Mouse (Mus musculus) left cerebral cortex, postnatal 25 days (tissue): ENCODE results near the gene Ralgps2. TPM values are rescaled to one million over a fixed set of nuclear protein-coding genes. Genes with fewer than 3 reads are reported as not detected.

Source experiments
- DNase-seq, 2 experiments: peaks; one replicate each; pipeline ENCODE4 v3.0.0; 2022; ENCODE audit warnings: low spot score in 2 of 2, mixed read lengths in 1 of 2
- intact Hi-C: fragments of 180-260 bp; cut with DNase I; formaldehyde crosslinking; loops from one replicate; pipeline ENCODE4 v1.15.1; 2025
- total RNA-seq, 2 experiments: library from RNA; stranded (reverse); gene quantifications; 2 replicates each; pipeline ENCODE4 v1.2.3; 2021

The Ralgps2 gene
- 10 to 100 TPM; 38.4 to 46.2 TPM for total RNA-seq

DNA sequence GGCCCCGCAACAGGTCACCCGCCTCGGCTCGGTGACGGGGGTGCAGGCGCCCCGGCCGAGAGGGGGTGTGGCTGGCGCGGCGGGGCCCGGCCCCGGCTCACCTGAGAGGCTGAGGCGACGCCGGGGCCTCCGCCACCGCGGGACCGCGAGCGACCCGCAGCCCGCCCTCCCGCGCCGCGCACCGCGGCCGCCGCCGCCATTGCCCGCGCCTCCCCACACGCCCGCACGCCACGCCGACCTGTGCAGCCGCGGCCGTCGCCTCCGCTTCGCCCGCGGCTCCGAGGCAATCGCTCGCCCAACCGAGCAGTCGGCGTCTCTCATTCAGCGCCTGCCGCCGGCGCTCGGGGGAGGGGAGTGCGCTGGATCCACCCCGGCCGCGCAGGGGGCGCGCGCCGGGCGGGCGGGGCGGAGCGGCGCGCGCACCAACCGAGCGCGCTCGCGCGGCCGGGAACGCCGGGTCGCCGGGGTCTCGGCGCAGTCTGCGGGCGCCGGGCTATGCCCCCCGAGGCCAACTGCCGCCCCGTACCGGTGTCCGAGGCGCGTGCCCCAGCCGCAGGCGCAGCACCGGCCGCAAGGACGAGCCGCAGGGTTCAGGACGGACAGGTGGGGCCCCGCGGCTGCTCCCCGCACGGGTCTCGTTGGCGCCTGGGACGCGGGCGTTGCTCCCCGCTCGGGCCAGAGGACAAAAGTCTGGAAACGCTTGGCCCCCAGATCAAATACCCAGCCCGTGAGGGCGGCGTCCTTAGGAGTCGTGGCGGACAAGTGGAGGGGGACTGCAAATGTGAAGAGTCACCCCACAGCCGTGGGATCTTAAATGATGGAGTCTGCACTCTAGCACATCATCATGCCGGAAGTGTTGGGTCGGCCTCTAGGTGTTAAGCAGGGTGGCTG lies at the start of gene Ralgps2:
Gene Ralgps2 (minus strand): TSS at position 376 of the 891 bp plus-strand sequence.
- intact Hi-C loops = loop anchor here (5.0 kb wide), 2 partner anchors 58 to 138 kb away; no protein-coding TSS in a partner anchor
- peak; percentile 64 to 66 for DNase-seq

GRCm38 (mm10) chr1:156987576-156987975 lies 48.1 kb upstream of the Ralgps2 start:
- intact Hi-C loops = no loop called here

GRCm38 (mm10) chr1:156986641-156987345 lies 47.4 kb upstream of the Ralgps2 start:
- intact Hi-C loops = no loop called here
- no peak for DNase-seq

More at GRCm38 (mm10) chr1:156987576-156987975, 48.1 kb upstream of the Ralgps2 start:
- no peak for DNase-seq

DNA sequence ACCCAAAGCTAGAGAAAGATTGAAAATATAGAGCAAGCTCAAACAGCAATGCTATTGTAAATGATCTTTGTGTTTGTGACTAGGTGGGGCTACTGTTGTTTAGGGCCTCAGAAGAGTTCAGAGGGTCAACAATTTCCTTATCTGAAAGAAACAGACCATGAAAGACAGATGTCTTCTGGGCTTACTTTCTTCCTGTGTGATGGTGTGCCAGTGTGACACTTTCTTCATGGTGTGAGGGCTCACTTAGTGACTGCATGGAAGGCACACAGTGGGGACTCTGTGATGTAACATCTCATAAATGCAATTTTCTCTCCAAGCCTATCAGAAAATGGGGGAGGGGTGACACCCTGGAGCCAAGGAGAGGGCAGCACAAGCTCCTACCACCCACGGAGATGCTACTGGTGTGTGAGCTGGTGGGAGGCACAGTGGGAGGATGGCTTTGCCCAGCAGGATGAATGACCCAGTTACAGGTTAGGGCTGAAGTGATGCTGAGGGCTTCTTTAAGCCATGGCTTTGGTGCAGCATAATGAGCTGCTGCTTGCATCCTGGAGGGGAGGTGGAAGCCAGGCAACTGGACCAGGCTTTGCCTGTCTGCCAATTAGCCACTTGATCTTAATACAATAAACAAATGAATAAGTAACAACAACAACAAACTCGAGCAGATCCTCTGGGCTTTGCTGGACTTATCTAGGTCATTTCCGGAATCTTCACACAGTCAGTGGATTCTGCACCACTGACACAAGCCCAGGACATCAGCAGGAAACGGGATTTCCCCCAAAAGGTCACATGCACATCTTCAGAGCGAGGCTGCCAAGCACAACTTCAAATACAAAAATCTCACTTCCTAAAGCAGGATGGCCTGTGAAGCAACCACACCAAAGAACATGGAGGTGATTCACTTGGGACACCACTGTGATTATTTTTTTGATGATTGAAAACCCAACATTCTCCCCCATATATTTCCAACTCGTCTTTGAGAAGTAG lies 46.5 kb upstream of the Ralgps2 start:
- intact Hi-C loops = no loop called here

GRCm38 (mm10) chr1:156983009-156983870 lies 43.8 kb upstream of the Ralgps2 start:
- intact Hi-C loops = no loop called here
- no peak for DNase-seq

More for the DNA sequence above, 46.5 kb upstream of the Ralgps2 start:
- no peak for DNase-seq

- DNase-seq = no peak
- intact Hi-C loops = no loop called here
These were observed 42.5 kb upstream of the Ralgps2 start for GRCm38 (mm10) chr1:156981975-156982374.

DNA sequence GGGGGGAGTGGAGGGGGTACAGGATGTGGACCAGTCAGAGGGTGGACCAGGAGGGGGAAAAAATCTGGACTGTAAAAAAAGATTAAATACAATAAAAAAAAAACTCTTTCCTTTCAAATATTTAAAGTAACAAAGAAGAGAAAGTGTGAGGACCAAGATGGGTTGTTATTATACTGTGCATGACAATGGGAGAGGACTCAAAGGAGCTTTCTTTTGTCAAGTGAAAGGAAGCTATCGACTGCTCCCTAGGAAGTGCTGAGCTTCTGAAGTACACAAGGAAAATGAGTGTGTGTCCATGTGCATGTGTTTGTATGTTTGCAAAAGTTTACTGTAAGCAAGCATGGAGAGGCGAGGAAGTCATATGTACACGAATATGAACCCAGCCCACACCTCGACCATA lies 40.3 kb upstream of the Ralgps2 start:
- intact Hi-C loops = no loop called here
- DNase-seq = no peak

GRCm38 (mm10) chr1:156978656-156979055 lies 39.2 kb upstream of the Ralgps2 start:
- no peak for DNase-seq
- intact Hi-C loops = no loop called here

- intact Hi-C loops = no loop called here
- DNase-seq = no peak
These were observed 34.4 kb upstream of the Ralgps2 start for GRCm38 (mm10) chr1:156973857-156974256.

GRCm38 (mm10) chr1:156972391-156972790 lies 33.0 kb upstream of the Ralgps2 start:
- intact Hi-C loops = no loop called here
- no peak for DNase-seq

DNA sequence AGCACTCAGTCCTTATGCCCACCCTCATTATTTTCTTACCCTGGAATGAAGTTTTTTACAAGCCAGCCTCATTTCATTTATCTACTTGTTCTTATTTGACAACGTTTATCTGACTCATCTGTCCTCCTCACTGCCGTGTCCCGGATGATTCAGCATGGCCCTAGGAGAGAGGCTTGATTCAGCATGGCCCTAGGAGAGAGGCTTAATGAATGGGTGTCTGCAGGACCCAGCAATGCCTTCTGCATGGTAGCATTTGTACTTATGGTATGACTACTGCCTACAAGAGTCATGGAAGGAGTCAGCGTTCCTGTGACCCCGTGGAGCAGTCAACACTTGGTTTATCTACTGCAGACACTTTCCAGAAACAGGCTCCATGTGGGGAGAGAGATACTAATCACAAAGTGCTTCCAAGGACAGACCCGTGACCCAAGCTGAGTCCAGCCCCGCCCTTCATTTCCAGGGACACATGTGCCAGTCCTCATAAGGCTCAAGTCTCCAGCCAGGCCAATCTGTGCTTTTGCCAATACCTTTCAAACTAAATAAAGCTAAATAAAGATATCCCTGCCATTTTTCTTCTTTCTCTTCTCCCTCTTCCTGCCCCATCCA lies 31.9 kb upstream of the Ralgps2 start:
- DNase-seq = no peak
- intact Hi-C loops = no loop called here

GRCm38 (mm10) chr1:156970641-156971040 lies 31.2 kb upstream of the Ralgps2 start:
- DNase-seq = no peak
- intact Hi-C loops = no loop called here

- DNase-seq = no peak
- intact Hi-C loops = no loop called here
These were observed 28.7 kb upstream of the Ralgps2 start for GRCm38 (mm10) chr1:156968107-156968506.

GRCm38 (mm10) chr1:156964586-156964932 lies 25.1 kb upstream of the Ralgps2 start:
- intact Hi-C loops = no loop called here
- DNase-seq = no peak

DNA sequence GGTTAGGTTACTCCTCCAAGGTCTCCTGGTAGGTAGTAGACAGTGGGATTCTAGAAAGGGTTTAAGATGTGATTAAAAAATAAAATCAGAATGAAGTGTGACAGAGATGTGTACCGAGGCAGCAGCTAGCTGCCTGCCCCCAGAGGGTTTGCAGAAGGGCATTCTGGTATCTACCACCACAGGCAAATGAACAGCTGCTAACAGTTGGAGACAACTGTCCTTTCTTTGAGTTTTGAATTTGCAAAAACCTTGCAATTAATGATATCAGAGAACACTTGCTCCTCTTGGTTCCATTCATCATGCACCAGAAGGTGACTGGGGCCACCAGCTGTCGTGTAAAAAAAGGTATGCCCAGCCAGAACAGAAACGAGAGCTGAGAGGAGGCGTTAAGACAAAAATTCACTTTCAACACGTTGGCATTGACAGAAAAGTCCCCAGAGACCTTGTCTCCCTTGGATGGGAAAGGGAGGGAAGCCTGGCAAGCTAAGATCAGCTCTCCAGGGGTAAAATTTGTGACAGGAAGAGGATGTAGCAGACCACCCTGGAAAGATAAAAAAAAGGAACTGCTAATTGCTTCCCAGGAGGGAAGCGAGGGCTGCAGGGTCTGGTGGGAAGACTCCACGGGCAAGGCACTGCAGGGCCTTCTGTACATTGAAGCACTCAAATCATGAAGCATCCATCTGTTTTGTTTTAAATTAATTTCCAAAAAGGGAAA lies 24.6 kb upstream of the Ralgps2 start:
- no peak for DNase-seq
- intact Hi-C loops = no loop called here

DNA sequence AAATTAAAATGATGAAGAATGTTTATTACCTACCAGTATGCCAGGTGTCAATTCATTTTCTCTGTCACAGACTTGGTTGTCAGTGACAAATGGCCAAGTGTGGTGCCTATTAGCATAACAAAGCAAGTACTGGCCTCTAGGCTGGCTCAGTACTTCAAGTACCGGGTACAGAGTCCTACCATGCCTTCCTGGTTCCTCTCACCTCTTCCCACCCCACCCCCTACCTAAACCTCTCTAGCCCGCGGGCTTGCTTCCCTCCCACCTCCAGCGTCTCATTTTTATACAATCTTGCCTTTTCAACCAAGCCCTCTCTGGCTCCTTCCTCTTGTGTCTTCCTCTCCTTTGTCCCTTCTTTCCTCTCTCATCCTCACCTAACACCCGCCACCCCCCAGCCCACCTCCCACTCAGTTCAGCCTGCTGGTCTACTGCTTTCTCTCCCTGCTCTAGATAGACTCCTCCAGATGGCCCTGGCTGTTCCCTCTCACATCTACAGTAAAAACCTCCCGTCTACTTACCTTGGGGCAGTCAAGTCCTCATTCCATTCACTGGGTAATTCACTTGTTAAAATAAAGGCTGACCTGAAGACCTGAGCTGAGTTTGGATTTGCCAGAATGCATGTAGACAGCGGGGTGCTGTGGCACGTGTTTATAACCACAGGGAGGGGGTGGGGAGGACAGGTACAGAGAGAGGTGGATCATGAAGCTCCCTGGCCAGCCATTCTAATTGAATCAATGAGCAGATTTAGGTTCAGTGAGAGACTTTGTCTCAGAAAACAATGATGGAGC lies 22.2 kb upstream of the Ralgps2 start:
- DNase-seq = no peak
- intact Hi-C loops = no loop called here

DNA sequence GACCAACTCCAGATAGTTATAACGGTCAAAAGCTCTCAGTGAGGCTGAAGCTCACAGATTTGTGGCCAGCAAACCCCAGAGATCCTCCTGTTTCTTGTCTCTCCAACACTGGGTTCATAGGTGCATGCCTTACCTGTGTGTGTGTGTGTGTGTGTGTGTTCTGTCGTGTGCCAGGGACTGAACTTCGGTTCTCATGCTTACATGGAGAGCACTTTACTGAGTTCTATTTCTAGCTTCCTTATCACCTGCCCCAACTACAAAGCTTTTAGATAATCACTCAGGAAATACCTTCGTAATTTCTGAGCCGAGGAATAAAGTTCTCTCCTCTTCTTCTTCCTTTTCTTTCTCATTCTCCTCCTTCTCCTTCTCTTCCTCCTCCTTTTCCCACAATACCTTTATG lies 19.6 kb upstream of the Ralgps2 start:
- no peak for DNase-seq
- intact Hi-C loops = no loop called here
